ENCODE assay signal across 8 mouse cellular contexts in genomic region chr3:138197973-138198721, GRCm38 (mm10). TPM values are rescaled to one million over a fixed set of nuclear protein-coding genes. Genes with fewer than 3 reads are reported as not detected.
DNase-seq lines count a peak whose midpoint lies in the region; ATAC-seq and TF ChIP-seq lines count a peak whose summit lies in the region.

No protein-coding gene starts in this region.

- intact Hi-C loops in left cerebral cortex, postnatal 36 days (cut with DNase I) = loop anchor here (2.0 kb wide), 2 partner anchors 207 to 235 kb away; no protein-coding TSS in a partner anchor

- H3K9me3 ChIP-seq in intestine, postnatal 0 days (ENCODE audit: control insufficient read depth) = no peaks in the 10 kb centered on the region
- H3K9me3 ChIP-seq in midbrain, embryonic 11.5 days (ENCODE audit: control insufficient read depth, low read length) = no peaks in the 10 kb centered on the region

- no peak overlapping the region for H3K9ac ChIP-seq in intestine, postnatal 0 days (ENCODE audit: low read depth, low read length)
- H3K9ac ChIP-seq in midbrain, embryonic 11.5 days (ENCODE audit: low read length) = peak overlapping the region; percentile 60

- H3K4me3 ChIP-seq in intestine, postnatal 0 days (ENCODE audit: low read depth, low read length) = no peak overlapping the region
- H3K4me3 ChIP-seq in midbrain, embryonic 11.5 days (ENCODE audit: low read depth, low read length) = peak overlapping the region; percentile 5; the same call in 1 of the 2 replicates

- H3K4me2 ChIP-seq in intestine, postnatal 0 days (replicated peaks; ENCODE audit: low read depth) = peak overlapping the region; percentile 44
- H3K4me2 ChIP-seq in midbrain, embryonic 11.5 days = peak overlapping the region; percentile 41

- no peaks in the 10 kb centered on the region for H3K4me1 ChIP-seq in intestine, postnatal 0 days (replicated peaks; ENCODE audit: control insufficient read depth, insufficient read depth, low read length)
- no peaks in the 10 kb centered on the region; the same call in 1 of the 2 replicates for H3K4me1 ChIP-seq in midbrain, embryonic 11.5 days (ENCODE audit: control insufficient read depth, insufficient read depth, low read length)

- H3K36me3 ChIP-seq in intestine, postnatal 0 days (ENCODE audit: control insufficient read depth, insufficient read depth) = no peaks in the 10 kb centered on the region
- H3K36me3 ChIP-seq in midbrain, embryonic 11.5 days (ENCODE audit: control insufficient read depth, insufficient read depth, low read length) = no peaks in the 10 kb centered on the region

- 28% methylated on average over 20 of the region's 20 CpGs for WGBS in intestine, postnatal 0 days
- 26% methylated on average over 20 of the region's 20 CpGs for WGBS in midbrain, embryonic 11.5 days

- no peaks in the 10 kb centered on the region for H3K27me3 ChIP-seq in intestine, postnatal 0 days (replicated peaks; ENCODE audit: control insufficient read depth, insufficient read depth, low read length)
- H3K27me3 ChIP-seq in midbrain, embryonic 11.5 days (ENCODE audit: control insufficient read depth, insufficient read depth, low read length) = no peaks in the 10 kb centered on the region

- peak; percentile 98 for ATAC-seq in granulocyte monocyte progenitor cell, adult 5-6 weeks (replicated peaks; ENCODE audit: poor library complexity, severe bottlenecking)
- ATAC-seq in intestine, postnatal 0 days = peak; percentile 64
- peak; percentile 94 for ATAC-seq in midbrain, embryonic 11.5 days (ENCODE audit: low FRiP score)

- peak; percentile 78 for DNase-seq in adrenal gland, adult 8-10 months
- peak; percentile 86 for DNase-seq in embryo, embryonic 9.5 days (ENCODE audit: extremely low spot score)
- DNase-seq in left cerebral cortex, postnatal 36 days (ENCODE audit: low spot score in 2 of 2) = peak; percentile 79 to 88
- DNase-seq in midbrain, embryonic 11.5 days (ENCODE audit: low spot score, missing footprints) = peak; percentile 100
- peak; percentile 98 for DNase-seq in right cerebral cortex, postnatal 4 days
- DNase-seq in yolk sac, embryonic 10.5 days (ENCODE audit: low spot score) = peak; percentile 69

- no peak overlapping the region for H3K27ac ChIP-seq in intestine, postnatal 0 days (ENCODE audit: low read depth, low read length)
- H3K27ac ChIP-seq in midbrain, embryonic 11.5 days (ENCODE audit: low read depth, low read length) = no peak overlapping the region

- TF ChIP-seq CTCF in intestine, postnatal 0 days (IDR thresholded peaks at IDR 0.05; ENCODE audit: low read depth) = peak; percentile 96

RNA-seq across cellular contexts. Expression of gene 4930579F01Rik, which starts 4.5 kb away (rescaled TPM):
- total RNA-seq in adrenal gland, adult 8-10 months (2022) = not detected
- total RNA-seq in granulocyte monocyte progenitor cell, adult 5-6 weeks (2014; fragmentation: Nextera tagmentation) = not detected in 2 replicates
- total RNA-seq in granulocyte monocyte progenitor cell, adult 5-6 weeks (2017) = not detected in 2 replicates
- polyA plus RNA-seq in intestine, postnatal 0 days (2015; fragmentation: Nextera tagmentation; extraction: Ambion mirVana) = 0.09 and 0.10 TPM in 2 replicates
- not detected for total RNA-seq in left cerebral cortex, postnatal 36 days (2021)
- polyA plus RNA-seq in midbrain, embryonic 11.5 days (2014; fragmentation: Nextera tagmentation; extraction: Ambion mirVana) = not detected in 2 replicates

RNA-seq across cellular contexts. Expression of gene Adh7, which starts 19.4 kb away (rescaled TPM):
- total RNA-seq in adrenal gland, adult 8-10 months (2022) = 100 to 1,000 TPM in 2 of 4 experiments, 1 to 10 TPM in 2; 1.5 to 212 (median 76.4) TPM
- total RNA-seq in granulocyte monocyte progenitor cell, adult 5-6 weeks (2014; fragmentation: Nextera tagmentation) = not detected in 2 replicates
- total RNA-seq in granulocyte monocyte progenitor cell, adult 5-6 weeks (2017) = not detected in 2 replicates
- 0.31 and 0.64 TPM in 2 replicates for polyA plus RNA-seq in intestine, postnatal 0 days (2015; fragmentation: Nextera tagmentation; extraction: Ambion mirVana)
- under 1 TPM; 0.10 to 0.11 TPM for total RNA-seq in left cerebral cortex, postnatal 36 days (2021)
- polyA plus RNA-seq in midbrain, embryonic 11.5 days (2014; fragmentation: Nextera tagmentation; extraction: Ambion mirVana) = 0.11 and 0.16 TPM in 2 replicates

RNA-seq across cellular contexts. Expression of gene Mttp, which starts 53.4 kb away (rescaled TPM):
- 10 to 100 TPM in 2 of 4 experiments, 1 to 10 TPM in 2; 5.9 to 11.8 (median 8.8) TPM for total RNA-seq in adrenal gland, adult 8-10 months (2022)
- total RNA-seq in granulocyte monocyte progenitor cell, adult 5-6 weeks (2014; fragmentation: Nextera tagmentation) = 2.2 and 2.5 TPM in 2 replicates
- total RNA-seq in granulocyte monocyte progenitor cell, adult 5-6 weeks (2017) = 2.3 and 4.7 TPM in 2 replicates
- polyA plus RNA-seq in intestine, postnatal 0 days (2015; fragmentation: Nextera tagmentation; extraction: Ambion mirVana) = 930 and 998 TPM in 2 replicates
- total RNA-seq in left cerebral cortex, postnatal 36 days (2021) = 1 to 10 TPM; 5.6 to 6.2 TPM
- 10.0 and 10.7 TPM in 2 replicates for polyA plus RNA-seq in midbrain, embryonic 11.5 days (2014; fragmentation: Nextera tagmentation; extraction: Ambion mirVana)

RNA-seq across cellular contexts. Expression of gene Trmt10a, which starts 54.9 kb away (rescaled TPM):
- 1 to 10 TPM; 4.9 to 9.2 (median 7.0) TPM for total RNA-seq in adrenal gland, adult 8-10 months (2022)
- total RNA-seq in granulocyte monocyte progenitor cell, adult 5-6 weeks (2014; fragmentation: Nextera tagmentation) = 3.9 and 9.1 TPM in 2 replicates
- 11.0 and 20.0 TPM in 2 replicates for total RNA-seq in granulocyte monocyte progenitor cell, adult 5-6 weeks (2017)
- polyA plus RNA-seq in intestine, postnatal 0 days (2015; fragmentation: Nextera tagmentation; extraction: Ambion mirVana) = 4.3 and 4.7 TPM in 2 replicates
- total RNA-seq in left cerebral cortex, postnatal 36 days (2021) = 1 to 10 TPM; 3.6 to 6.6 TPM
- polyA plus RNA-seq in midbrain, embryonic 11.5 days (2014; fragmentation: Nextera tagmentation; extraction: Ambion mirVana) = 14.9 and 19.5 TPM in 2 replicates
